Mouse (Mus musculus): Measurements from ENCODE around the gene 4921511C20Rik. TPM values are rescaled to one million over a fixed set of nuclear protein-coding genes. Genes with fewer than 3 reads are reported as not detected.

4921511C20Rik gene
- polyA plus RNA-seq (2015; fragmentation: Nextera tagmentation; extraction: Ambion mirVana), result not detected in 2 replicates

- no peak for ATAC-seq (ENCODE audit: low FRiP score)
- Histone ChIP-seq H3K4me2 (no peak within 1 kb of the TSS), H3K9me3 (no peaks in the 10 kb centered on the region), H3K4me3 (no peak within 1 kb of the TSS), H3K4me1 (replicated peaks) (no peaks in the 10 kb centered on the region), H3K9ac (no peak within 1 kb of the TSS), H3K27ac (no peak within 1 kb of the TSS), H3K36me3 (no peaks in the 10 kb centered on the region), H3K27me3 (no peaks in the 10 kb centered on the region)
- 81% methylated on average over 2 of the region's 2 CpGs for WGBS
Measured at GRCm38 (mm10) chrX:127393993-127394392, at the start of gene 4921511C20Rik. Gene 4921511C20Rik, plus strand, starts transcription at chrX:127394293.
